Mouse (Mus musculus) forebrain, embryonic 15.5 days (tissue): ENCODE data around the gene Exoc3. TPM values are rescaled to one million over a fixed set of nuclear protein-coding genes. Genes with fewer than 3 reads are reported as not detected.
A peak's percentile ranks its signal among the peaks of the same experiment; 100 is the strongest.

Experiments
- ATAC-seq: fragments of 200-750 bp; cut with Nextera tagmentation; replicated peaks from 2 replicates; pipeline ENCODE4 v1.8.0; 2017; ENCODE audit warnings: mild to moderate bottlenecking, moderate TSS enrichment, moderate library complexity
- H3K27ac ChIP-seq: fragments of 300-500 bp; sonication (generic); replicated peaks from 2 replicates; pipeline ENCODE4 v1.5.1; 2015; ENCODE audit warnings: mild to moderate bottlenecking, inconsistent platforms
- H3K27me3 ChIP-seq: fragments of 300-500 bp; sonication (generic); 2 replicates; pipeline ENCODE4 v1.6.1; 2015; ENCODE audit warnings: inconsistent platforms
- H3K36me3 ChIP-seq: fragments of 300-500 bp; sonication (generic); 2 replicates; pipeline ENCODE4 v1.6.1; 2015; ENCODE audit warnings: mild to moderate bottlenecking, inconsistent platforms
- H3K4me1 ChIP-seq: fragments of 300-500 bp; sonication (generic); 2 replicates; pipeline ENCODE4 v1.6.1; 2015; ENCODE audit warnings: inconsistent platforms
- H3K4me2 ChIP-seq: fragments of 300-500 bp; sonication (generic); replicated peaks from 2 replicates; pipeline ENCODE4 v1.6.1; 2015; ENCODE audit warnings: mild to moderate bottlenecking, inconsistent platforms
- H3K4me3 ChIP-seq: fragments of 300-500 bp; sonication (generic); 2 replicates; pipeline ENCODE4 v1.5.1; 2015; ENCODE audit warnings: mild to moderate bottlenecking, inconsistent platforms
- H3K9ac ChIP-seq: fragments of 300-500 bp; sonication (generic); replicated peaks from 2 replicates; pipeline ENCODE4 v1.6.1; 2015; ENCODE audit warnings: mild to moderate bottlenecking, inconsistent platforms
- H3K9me3 ChIP-seq: fragments of 300-500 bp; sonication (generic); 2 replicates; pipeline ENCODE4 v1.6.1; 2016; ENCODE audit warnings: inconsistent platforms
- WGBS: fragments of 180-500 bp; shearing (Covaris S2); methylation state at CpG from one replicate; pipeline ENCODE4 v1.1.7; 2015; ENCODE audit warnings: mixed read lengths; 5-methylcytosine and 5-hydroxymethylcytosine counted together
- polyA plus RNA-seq: library from polyadenylated mRNA; unstranded; fragments of >200 nt; fragmentation: Nextera tagmentation; extraction: Ambion mirVana; gene quantifications from 2 replicates; pipeline ENCODE4 v1.2.1, GENCODE M21; 2015

The Exoc3 gene
- 110 and 123 TPM in 2 replicates for polyA plus RNA-seq

GRCm38 (mm10) chr13:74208317-74208985, at the start of gene Exoc3:
Gene Exoc3, minus strand, starts transcription at chr13:74208732.
- Histone ChIP-seq H3K4me3 (peak within 1 kb of the TSS; percentile 83), H3K9me3 (no peaks in the 10 kb centered on the region), H3K4me1 (peaks cover 22% of the 10 kb centered on the region), H3K36me3 (peaks cover 18% of the 10 kb centered on the region), H3K27ac (peak within 1 kb of the TSS; percentile 90), H3K4me2 (peak within 1 kb of the TSS; percentile 90), H3K27me3 (no peaks in the 10 kb centered on the region), H3K9ac (peak within 1 kb of the TSS; percentile 85)
- under 1% methylated on average over 39 of the region's 39 CpGs for WGBS
- ATAC-seq, result peak; percentile 98

DNA sequence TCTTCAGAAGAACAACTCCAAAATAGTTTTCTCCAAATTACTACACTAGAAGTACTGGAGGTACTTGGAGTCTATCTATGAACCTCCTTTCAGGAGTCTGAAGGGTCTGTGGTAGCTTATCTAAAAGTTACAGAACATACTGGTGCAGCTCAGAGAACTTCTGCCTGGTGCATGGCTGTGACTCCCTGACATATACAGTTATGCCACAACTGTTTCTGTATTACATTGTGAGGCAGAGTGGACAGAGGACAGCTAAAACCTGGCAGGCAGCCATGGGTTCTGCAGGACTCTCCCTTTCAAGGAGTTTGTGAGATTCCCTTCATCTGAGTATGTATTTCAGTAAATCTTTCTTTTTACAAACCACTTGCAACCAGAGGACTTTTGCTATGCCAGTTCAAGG, 38.0 kb upstream of the Exoc3 start:
- no peaks in the 10 kb centered on the region for H3K27me3 ChIP-seq
- ATAC-seq, result no peak
- H3K9ac ChIP-seq, result no peak overlapping the region

GRCm38 (mm10) chr13:74245899-74246231, 37.3 kb upstream of the Exoc3 start:
- Histone ChIP-seq H3K36me3 (no peaks in the 10 kb centered on the region), H3K4me3 (no peak overlapping the region), H3K4me2 (peak overlapping the region; percentile 33), H3K4me1 (peaks cover 11% of the 10 kb centered on the region), H3K9ac (no peak overlapping the region), H3K27me3 (no peaks in the 10 kb centered on the region), H3K9me3 (no peaks in the 10 kb centered on the region), H3K27ac (0 out of 2 replicates have a peak overlapping the region, but pooled peaks have one; percentile 8)
- ATAC-seq, result peak; percentile 72
- WGBS, result 54% methylated on average over 4 of the region's 4 CpGs

More for the DNA sequence above, 38.0 kb upstream of the Exoc3 start:
- no peak overlapping the region for H3K27ac ChIP-seq
- no peaks in the 10 kb centered on the region for H3K36me3 ChIP-seq
- H3K9me3 ChIP-seq, result no peaks in the 10 kb centered on the region
- no peak overlapping the region for H3K4me2 ChIP-seq
- no peak overlapping the region for H3K4me3 ChIP-seq
- H3K4me1 ChIP-seq, result peaks cover 11% of the 10 kb centered on the region

DNA sequence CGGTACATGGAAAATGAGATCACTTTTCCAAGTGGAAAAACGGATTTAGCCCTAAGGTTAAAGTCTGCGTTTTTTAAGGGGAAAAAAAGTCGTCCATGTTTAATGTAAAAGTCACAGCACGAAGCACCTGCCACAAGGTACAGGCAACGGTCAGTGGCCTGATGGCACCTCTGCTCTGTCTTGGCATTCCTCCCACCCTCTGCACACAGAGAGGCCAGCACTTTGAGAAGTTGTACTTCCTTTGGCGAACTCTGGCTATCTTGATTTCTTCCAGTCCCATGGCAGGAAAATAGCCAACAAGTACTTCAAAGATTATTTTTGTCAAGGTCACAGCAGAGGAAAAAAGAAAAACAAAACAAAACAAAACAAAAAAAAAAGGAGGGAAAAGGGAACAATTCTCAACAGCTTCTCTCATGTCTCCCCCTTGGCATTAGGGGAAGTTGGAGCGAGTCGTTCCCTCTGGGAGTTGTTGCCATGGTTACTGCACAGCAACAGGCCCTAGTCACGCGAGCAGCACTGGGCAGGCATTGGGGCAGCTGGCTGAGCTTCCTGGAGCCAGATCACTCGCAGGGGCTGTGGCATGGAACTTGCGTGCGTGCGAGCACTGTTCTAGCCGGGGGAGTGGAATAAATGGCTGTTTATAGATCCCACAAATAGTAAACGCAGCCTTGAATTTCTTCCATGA, 36.8 kb upstream of the Exoc3 start:
- Histone ChIP-seq H3K27me3 (no peaks in the 10 kb centered on the region), H3K36me3 (no peaks in the 10 kb centered on the region), H3K4me3 (no peak overlapping the region), H3K27ac (0 out of 2 replicates have a peak overlapping the region, but pooled peaks have one; percentile 8), H3K9me3 (no peaks in the 10 kb centered on the region), H3K4me2 (peak overlapping the region; percentile 33), H3K9ac (no peak overlapping the region), H3K4me1 (peaks cover 11% of the 10 kb centered on the region)
- peak; percentile 98 for ATAC-seq
- WGBS, result 22% methylated on average over 17 of the region's 17 CpGs

DNA sequence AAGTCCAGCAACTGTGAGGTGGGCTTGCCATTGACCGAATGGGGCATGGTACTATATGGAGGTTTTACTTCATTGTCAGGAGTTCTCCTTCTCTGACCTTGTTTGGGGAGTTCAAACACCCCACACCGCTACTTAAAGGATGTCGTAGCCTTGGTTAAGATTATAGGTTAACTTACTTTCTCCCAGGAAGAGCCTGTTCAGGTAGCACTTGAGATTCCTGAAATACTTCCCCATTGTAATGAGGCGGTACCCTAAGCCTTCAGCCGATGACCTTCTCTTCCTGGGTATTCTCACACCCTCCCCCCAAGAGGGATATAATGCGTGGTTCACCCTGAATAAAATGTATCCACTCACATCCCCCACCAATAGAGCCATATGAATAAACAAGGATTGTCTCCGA, 29.0 kb upstream of the Exoc3 start:
- Histone ChIP-seq H3K36me3 (no peaks in the 10 kb centered on the region), H3K27ac (no peak overlapping the region), H3K4me1 (no peaks in the 10 kb centered on the region), H3K4me3 (no peak overlapping the region), H3K4me2 (no peak overlapping the region), H3K27me3 (no peaks in the 10 kb centered on the region), H3K9ac (no peak overlapping the region), H3K9me3 (no peaks in the 10 kb centered on the region)
- 82% methylated on average over 7 of the region's 7 CpGs for WGBS
- ATAC-seq, result no peak

DNA sequence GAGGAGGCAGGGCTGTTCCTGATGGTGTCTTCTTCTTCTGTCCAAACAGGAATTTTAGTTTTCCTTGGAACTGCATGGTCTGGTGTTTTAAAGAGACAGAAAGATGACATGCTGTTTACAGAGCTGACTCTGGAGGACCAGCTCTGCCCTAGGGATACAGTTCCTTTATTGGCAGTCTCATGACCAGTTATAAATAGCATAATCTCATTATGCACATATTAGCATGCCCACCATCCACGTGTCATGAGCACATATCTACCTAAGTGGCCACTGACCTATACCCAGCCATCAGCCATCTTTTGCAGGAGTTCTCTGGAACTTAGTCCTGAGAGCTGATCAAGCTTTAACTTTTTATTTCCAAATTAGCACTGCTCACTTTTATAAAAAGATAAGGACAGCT, 12.1 kb upstream of the Exoc3 start:
- WGBS, result 44% methylated on average over 1 of the region's 1 CpGs
- Histone ChIP-seq H3K36me3 (no peaks in the 10 kb centered on the region), H3K27ac (no peak overlapping the region), H3K4me3 (no peak overlapping the region), H3K27me3 (no peaks in the 10 kb centered on the region), H3K9ac (no peak overlapping the region), H3K9me3 (no peaks in the 10 kb centered on the region), H3K4me2 (no peak overlapping the region), H3K4me1 (no peaks in the 10 kb centered on the region)
- no peak for ATAC-seq

DNA sequence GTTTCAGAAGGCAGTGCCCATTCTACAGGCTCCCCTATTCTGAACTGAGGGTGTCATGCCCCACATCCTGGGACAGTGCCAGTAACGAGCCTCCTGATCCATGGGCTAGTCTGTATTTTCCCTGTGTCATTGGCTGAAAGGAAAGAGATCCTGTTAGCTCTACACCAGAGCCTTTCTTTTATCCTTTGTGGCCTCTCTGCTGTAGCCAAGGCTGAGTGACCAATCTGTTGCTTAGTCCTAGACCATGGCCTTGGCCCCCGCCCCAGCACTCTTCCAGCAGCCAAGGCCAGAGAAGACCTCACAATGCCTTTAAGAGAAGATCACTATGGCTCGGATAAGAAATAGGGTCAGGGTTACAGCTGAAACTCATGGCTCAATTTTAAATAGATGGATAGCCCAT, 9.9 kb upstream of the Exoc3 start:
- Histone ChIP-seq H3K9ac (no peak overlapping the region), H3K4me1 (no peaks in the 10 kb centered on the region), H3K27ac (no peak overlapping the region), H3K9me3 (no peaks in the 10 kb centered on the region), H3K36me3 (no peaks in the 10 kb centered on the region), H3K4me3 (no peak overlapping the region), H3K27me3 (no peaks in the 10 kb centered on the region), H3K4me2 (no peak overlapping the region)
- 73% methylated on average over 3 of the region's 3 CpGs for WGBS
- no peak for ATAC-seq

DNA sequence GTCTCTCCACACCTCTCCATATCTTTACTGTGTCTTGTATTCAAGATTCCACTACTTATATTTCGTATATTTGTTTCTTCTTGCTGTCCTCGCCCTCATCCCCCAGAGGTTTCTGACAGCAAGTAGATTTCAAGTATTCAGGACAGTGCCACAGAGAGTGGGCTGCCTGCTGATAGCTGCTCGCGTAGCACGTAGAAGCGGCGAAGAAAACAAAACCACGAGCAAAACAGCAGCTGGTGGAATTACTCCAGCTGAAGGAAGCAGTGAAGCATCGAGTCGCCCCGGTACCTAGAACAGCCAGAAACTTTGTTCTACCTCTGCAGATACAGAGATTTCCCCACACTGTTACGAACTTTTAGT, 434 bp upstream of the Exoc3 start:
- peak overlapping the region; percentile 90 for H3K27ac ChIP-seq
- H3K36me3 ChIP-seq, result peaks cover 12% of the 10 kb centered on the region
- peaks cover 22% of the 10 kb centered on the region for H3K4me1 ChIP-seq
- peak overlapping the region; percentile 83 for H3K4me3 ChIP-seq
- ATAC-seq, result no peak; the same call in 1 of the 2 replicates
- H3K9me3 ChIP-seq, result no peaks in the 10 kb centered on the region
- WGBS, result 18% methylated on average over 12 of the region's 12 CpGs
- peak overlapping the region; percentile 90 for H3K4me2 ChIP-seq
- H3K27me3 ChIP-seq, result no peaks in the 10 kb centered on the region
- H3K9ac ChIP-seq, result peak overlapping the region; percentile 85

GRCm38 (mm10) chr13:74196451-74196850, 12.1 kb downstream of the Exoc3 start:
- H3K4me1 ChIP-seq, result no peaks in the 10 kb centered on the region
- no peaks in the 10 kb centered on the region for H3K27me3 ChIP-seq
- no peak for ATAC-seq
- no peak overlapping the region for H3K9ac ChIP-seq
- no peak overlapping the region for H3K27ac ChIP-seq
- H3K4me3 ChIP-seq, result no peak overlapping the region
- peaks cover 47% of the 10 kb centered on the region for H3K36me3 ChIP-seq
- WGBS, result 88% methylated on average over 3 of the region's 3 CpGs
- no peak overlapping the region for H3K4me2 ChIP-seq
- no peaks in the 10 kb centered on the region for H3K9me3 ChIP-seq

- no peak overlapping the region for H3K27ac ChIP-seq
- no peak overlapping the region for H3K4me3 ChIP-seq
- H3K9ac ChIP-seq, result no peak overlapping the region
- ATAC-seq, result no peak
- no peak overlapping the region for H3K4me2 ChIP-seq
- no peaks in the 10 kb centered on the region for H3K4me1 ChIP-seq
- 85% methylated on average over 6 of the region's 6 CpGs for WGBS
- H3K27me3 ChIP-seq, result no peaks in the 10 kb centered on the region
- H3K36me3 ChIP-seq, result peaks cover 65% of the 10 kb centered on the region
- H3K9me3 ChIP-seq, result no peaks in the 10 kb centered on the region
Measured at GRCm38 (mm10) chr13:74192613-74193012, 15.9 kb downstream of the Exoc3 start.

DNA sequence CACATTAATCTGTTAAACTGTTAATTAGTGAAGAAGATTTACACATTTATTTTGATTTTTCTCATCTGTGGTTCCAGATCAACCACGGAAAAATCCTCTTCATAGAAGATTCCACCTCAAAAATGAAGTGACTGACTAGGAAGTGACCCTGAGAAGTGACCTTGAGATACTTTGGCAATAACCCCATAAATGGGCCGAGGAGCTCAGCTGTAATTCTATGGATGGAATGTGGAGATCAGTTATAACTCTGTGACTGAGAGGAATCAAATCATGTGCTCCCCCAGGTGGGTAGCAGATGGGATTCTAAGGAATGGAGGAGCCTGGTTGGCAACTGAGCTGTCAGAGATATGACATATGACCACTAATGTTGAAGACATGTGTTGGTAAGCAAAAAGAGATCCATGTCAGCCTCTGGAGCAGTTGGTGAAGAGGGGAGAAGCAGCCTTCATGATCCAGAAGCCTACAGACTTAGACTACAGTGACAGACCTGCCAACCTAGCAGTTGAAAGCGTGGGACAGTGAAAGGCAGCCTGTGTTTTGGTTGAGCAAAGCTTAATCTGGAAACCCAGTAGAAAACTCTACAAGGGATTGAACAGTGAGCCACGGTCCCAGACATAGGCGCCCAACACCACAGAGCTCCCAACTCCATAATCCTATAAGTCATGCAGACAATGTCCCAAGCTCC, 25.4 kb downstream of the Exoc3 start:
- ATAC-seq, result no peak
- no peaks in the 10 kb centered on the region for H3K4me1 ChIP-seq
- H3K9ac ChIP-seq, result no peak overlapping the region
- 95% methylated on average over 5 of the region's 5 CpGs for WGBS
- peaks cover 56% of the 10 kb centered on the region for H3K36me3 ChIP-seq
- H3K9me3 ChIP-seq, result no peaks in the 10 kb centered on the region
- H3K4me2 ChIP-seq, result no peak overlapping the region
- no peak overlapping the region for H3K27ac ChIP-seq
- H3K27me3 ChIP-seq, result no peaks in the 10 kb centered on the region
- no peak overlapping the region for H3K4me3 ChIP-seq

DNA sequence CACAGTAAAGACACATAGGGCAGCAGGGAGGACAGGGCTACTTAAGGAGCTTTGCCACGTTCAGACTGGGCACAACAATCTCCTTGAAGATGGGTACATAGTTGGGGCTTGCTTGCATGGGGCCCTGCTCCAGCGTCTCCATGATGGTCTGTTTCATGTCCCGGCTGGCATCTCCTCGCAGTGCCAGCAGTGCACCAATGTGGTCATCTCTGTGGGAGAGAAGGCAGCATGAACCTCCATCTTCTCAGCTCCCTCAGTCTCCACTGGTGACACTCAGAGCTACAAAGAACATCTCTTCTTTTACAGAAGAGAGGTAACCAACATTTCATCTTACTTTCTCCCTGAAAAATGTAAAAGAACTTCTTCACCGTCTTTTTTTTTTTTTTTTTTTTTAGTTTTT, 36.5 kb downstream of the Exoc3 start:
- Histone ChIP-seq H3K27ac (no peak overlapping the region), H3K4me3 (no peak overlapping the region), H3K9me3 (no peaks in the 10 kb centered on the region), H3K27me3 (no peaks in the 10 kb centered on the region), H3K36me3 (peaks cover 61% of the 10 kb centered on the region), H3K9ac (no peak overlapping the region), H3K4me2 (no peak overlapping the region), H3K4me1 (peaks cover 3% of the 10 kb centered on the region)
- no peak for ATAC-seq
- 96% methylated on average over 5 of the region's 5 CpGs for WGBS
